Mouse (Mus musculus) right cerebral cortex, adult 18-20 months (tissue): Measurements from ENCODE around the gene Pgap2.
A peak's percentile ranks its signal among the peaks of the same experiment; 100 is the strongest.
"Not testable (repeated sequence)": the region's sequence is repeated elsewhere in the genome, so short reads cannot be mapped to it uniquely, and the experiment has no call there.

Source experiments
- DNase-seq: peaks from one replicate; pipeline ENCODE4 v3.0.0; 2022; ENCODE audit warnings: mixed read lengths

Gene Pgap2

DNA sequence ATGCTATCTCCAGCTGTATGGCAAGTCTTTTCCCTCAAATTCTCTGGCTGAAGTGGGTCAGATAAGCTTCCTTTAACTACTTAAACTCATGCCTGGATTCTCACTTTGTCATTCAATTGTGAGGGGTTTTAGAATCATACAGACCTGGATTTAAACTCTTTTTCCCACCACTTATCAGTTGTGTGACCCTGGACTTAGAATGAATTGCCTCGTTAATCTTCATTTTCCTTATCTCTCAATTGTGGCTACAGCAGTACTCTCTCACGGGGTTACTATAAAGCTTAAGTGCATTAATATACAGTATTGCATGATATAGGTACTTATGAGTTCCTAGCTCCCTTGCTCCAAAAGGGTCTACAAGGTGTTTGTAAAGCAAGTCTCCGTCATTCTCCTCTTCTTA lies 32.9 kb downstream of the Pgap2 start:
- no peak for DNase-seq

DNA sequence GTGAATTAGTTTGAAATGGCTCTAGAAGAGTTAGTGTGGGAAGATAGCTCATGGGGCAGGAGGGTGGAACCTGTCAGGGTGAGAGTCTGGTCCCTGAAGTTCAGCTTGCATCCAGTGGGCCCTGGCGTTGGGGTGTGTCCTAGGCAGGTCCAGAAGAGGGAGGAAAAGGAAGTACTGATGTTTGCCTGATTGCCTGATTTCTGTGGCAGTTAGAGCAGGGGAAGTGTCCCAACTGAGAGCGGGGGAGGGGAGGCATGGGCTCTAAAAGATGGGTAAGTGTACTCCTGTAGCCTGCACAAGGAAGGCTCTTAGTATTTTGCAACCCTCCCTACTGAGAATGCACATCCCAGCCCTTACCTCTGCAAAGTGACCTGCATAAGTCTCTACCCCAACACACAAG lies 33.9 kb downstream of the Pgap2 start:
- no peak for DNase-seq

DNA sequence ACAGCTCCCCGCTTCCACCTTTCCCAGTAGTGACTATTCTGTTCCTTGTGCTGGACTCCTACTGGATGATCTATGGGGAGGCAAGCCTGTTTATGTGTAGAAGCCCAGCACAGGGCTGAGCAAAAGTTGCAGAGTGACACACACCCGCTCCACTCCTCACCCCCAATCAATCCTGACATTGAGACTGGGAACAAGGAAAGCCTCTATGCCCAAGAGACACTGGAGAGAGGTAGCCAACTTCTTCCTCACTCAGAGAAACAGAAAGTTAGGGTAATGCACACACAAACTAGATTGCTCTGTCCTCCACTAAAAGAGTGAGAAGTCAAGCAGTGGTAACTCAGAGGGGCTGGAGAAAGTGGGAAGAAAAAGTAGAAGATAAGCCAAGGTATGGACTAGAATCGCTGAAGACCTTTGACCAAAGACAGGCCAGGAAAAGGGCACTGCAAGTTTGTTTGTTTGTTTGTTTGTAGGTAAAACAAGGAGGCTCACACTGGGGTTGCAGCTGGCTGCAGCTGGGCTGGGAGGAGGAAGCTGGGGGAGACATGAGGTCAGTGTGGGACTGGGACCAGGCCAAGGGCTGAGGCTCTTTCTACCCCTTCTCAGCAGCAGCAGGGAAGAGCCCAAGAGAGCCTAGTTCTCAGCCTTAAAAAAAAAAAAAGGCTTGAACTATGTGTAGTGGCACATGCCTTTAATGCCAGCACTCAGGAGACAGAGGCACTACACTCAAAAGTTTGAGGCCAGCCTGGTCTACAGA lies 35.0 kb downstream of the Pgap2 start:
- no peak for DNase-seq

DNA sequence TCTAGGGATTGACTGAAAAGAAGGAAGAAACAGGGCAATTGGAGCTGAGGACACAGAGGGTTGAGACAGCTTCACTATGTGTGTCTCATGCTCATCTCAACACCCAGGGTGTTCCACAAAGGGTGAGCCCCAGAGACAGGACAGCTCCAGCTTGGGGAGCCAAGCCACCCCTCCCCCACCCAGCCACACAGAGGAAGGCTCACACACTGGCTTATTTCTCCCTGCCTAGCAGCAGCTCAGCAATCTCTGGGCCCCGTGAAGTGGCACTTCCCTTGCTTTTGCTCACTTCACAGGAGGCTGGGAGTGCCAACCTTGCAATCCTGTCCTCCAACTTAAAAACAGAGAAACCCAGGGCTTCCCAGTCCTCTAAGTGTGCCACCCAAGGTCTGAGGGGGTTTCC lies 35.8 kb downstream of the Pgap2 start:
- no peak for DNase-seq

DNA sequence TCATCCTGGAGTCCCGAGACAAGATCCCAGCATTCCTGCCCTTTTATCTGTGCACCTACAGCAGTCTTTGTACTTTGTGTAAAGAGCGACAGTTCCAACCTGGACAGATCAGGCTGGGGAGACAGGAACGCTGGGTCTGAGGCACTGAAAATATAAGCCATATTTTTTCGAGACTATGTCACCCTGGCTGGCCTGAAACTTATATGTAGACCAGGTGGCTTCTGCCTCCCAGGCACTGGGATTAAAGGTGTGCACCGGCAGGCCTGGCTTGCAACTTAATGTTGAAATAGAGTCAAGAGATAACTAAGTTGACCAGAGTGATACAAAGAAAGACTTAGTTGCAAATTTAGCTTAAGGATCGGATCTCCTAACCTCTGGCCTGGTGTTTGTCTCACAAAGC lies 36.3 kb downstream of the Pgap2 start:
- DNase-seq: no peak

DNA sequence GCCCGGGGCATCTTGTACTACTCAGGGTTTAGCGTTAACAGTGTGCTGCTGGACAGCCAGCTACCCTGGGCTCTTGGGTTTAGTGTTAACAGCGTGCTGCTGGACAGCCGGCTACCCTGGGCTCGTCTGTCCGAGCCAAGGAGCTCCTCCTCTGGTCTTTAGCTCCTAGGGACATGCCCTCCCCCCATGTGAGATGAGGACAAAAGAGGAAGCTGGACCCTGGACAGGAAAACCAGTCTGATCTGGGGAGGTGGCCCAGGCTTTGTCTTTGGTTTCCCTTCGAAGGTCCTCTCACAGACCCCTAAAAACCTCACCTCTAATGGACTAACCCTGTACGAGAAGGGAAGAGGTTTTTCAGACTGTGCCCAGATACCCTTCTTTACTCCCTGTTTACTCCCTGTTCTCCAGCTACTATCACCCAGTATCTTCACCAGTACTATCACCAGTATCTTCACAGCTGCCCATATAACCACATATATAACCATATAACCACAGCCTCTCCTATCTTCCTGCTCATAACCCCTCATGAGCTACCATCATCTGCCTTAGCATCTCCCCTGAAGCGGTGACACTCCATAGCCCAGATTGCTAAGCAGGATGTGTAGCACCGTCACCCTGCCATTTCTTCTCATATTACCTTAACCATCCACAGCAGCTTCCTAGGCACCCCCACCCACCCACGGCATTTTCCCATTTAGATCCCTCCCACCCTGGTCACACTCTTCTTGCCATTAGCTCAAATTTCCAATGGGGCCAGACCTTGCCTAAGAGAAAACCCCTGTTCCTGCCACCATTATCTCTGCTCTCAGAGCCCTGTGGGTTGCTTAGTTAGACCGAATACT lies 37.2 kb downstream of the Pgap2 start:
- DNase-seq: no peak

DNA sequence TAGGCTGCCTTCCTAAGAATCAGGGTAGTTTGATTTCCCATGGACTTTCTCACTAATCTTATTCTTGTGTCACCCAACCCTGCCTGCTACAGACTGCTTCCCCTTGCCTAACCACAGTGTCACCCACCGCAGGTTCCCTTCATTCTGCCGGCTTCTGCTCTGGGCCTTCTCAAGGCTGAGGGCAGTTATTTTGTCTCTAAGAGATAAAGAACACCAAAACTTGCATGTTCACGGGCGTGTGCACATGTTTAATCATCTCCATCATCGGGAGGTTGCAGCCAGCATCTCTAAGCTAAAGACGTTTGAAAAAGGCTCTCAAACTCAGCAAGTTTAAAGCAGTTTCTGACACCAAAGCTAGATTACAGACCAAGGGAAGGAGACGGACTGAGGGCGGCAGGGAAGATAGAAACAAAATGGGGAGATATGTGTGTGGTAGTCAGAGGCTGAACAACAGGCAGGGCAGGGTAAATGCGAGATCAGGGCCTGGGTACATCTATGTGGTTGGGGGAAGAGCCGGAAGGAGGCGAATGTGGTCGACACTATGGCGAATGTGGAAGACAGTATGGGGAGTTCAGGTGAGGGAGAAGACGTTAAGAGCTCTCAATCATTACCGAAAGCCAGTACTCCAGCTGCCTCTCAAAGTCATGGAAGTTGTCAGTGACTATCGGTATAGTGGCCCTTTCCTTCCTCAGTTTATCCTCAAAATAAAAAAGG lies 38.8 kb downstream of the Pgap2 start:
- no peak for DNase-seq

DNA sequence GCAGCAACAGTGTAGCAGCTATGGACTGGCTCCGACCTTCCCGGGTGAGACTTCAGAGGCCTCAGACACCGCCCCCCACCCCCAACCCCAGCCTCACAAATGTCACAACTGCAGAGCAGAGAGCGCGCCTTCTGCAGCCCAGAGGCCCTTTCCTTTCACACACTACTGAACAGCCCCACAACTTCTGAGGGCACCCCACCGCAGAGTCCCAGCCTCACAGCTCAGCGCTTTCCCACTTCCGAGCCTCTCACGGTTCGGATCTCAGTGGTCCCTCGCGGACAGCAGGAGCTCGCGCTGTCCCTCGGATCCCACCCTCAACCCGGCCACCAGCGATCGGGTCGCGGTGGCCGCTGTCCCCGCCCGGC lies 39.5 kb downstream of the Pgap2 start:
- DNase-seq: no peak

DNA sequence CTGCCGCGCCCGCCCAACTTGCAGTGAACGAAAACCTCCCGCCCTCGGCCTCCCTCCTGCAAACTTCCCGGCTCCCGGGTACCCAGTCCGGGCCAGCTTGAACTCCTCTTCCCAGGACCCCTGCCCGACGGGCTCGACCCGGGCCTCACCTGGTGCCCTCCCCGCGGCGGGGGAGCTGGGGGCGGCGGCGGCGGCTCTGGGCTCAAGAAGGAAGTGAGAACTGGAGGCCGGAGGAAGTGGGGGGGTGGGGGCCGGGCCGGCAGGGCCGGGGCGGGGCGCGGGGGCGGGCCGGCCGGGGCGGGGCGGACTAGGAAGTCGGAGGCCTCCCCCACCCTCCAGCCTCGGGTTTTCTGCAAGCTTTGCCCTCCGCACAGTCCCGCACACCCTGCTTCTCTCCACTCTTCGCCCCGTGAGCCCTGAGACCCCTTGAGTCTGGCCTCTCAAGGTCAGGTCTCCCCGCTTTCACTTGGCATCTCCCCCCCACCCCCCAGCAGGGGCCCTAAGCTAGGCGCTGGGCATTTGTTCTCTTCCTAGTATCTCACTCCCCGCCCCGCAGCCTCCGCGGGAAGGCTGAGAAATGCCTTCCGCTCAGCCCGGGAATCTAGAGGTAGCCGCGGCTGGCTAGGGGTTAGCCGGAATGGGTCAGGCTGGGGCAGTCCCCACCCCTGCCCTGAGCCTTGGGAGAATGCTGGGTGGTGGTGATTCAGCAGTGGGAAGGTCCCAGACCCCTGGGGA lies 40.1 kb downstream of the Pgap2 start:
- DNase-seq: peak; percentile 47

DNA sequence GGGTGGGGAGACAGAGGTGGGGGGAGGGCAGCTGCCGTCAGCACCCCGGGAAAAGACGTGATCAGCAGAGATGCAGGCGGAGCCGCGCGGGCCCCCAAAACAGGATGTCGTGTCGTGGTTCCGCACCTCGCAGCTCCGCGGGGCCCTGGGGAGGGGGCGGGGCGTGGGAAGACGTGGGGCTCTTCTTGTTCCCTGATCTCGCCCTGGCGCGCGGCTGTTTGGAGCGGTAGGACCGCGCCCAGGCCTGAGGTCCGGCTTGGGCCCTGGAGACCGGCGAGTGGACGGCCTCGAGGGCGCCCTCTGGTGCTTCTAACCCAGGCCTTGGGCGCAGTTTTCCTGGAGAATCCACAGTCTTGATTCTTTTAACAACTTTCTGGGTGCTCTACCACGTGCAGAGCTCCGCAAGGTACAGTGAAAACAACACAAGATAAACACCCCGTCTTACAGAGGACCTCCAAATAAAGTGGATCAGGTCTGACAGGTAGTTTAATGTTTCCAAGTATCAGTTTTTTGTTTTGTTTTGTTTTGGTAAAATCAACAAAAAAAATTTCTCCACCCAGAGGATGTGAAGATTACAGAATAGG lies 40.7 kb downstream of the Pgap2 start:
- peak; percentile 89 for DNase-seq

DNA sequence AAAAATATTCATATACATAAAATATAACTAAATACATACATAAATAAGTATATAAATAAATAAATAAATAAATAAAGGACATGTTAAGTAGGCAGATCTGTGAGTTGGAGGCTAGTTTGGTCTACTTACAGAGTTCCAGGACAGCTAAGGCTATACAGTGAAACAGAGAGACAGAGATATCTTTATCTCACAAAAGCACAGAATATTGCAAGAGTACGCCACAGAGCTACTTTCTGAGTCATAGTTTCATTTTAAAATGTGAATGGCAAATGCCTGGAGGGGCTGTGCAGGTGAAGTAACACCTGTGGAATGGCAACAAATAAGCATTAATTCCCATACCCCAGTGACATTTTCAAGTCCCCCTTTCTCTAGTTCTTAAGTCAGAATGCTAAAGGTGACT lies 43.6 kb downstream of the Pgap2 start:
- no peak for DNase-seq

DNA sequence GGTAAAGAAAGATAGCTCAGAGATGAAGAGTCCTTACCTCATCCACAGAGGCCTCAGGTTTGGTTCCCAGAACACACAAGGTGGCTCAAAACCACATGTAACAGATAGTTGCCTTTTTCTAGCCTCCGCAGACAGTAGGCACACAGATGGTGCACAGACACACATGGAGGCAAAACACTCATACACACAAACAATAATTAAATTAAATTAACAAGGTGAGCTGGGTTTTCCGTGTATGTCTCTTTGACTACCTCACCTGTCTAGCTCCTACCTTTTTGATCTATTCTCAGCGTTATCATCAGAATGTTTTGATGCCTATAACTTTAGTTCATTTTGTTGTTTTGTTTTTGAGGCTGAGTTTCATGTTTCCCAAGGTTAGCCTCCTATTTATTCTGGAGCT lies 45.9 kb downstream of the Pgap2 start, which contains the start of gene Rhog:
Gene Rhog (minus strand): TSS at position 101 of the 400 bp plus-strand sequence.
- no peak for DNase-seq

DNA sequence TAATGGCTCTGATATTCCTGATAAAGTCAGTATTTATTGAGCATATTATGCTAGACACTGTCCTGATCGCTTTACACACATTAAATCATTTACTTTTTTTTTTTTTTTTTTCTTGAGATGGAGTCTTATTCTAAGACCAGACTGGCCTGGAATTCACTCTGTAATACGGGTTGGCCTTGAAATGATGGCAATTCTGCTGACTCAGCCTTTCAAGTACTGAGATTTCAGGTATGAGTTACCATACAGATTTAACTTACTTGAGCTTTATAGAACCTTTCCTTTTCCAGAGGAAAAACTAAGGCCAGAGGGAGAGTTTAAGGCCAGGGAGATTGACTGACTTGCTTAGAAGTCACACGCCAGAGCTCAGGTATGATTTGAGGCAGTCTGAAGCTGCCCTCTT lies 46.6 kb downstream of the Pgap2 start:
- no peak for DNase-seq

DNA sequence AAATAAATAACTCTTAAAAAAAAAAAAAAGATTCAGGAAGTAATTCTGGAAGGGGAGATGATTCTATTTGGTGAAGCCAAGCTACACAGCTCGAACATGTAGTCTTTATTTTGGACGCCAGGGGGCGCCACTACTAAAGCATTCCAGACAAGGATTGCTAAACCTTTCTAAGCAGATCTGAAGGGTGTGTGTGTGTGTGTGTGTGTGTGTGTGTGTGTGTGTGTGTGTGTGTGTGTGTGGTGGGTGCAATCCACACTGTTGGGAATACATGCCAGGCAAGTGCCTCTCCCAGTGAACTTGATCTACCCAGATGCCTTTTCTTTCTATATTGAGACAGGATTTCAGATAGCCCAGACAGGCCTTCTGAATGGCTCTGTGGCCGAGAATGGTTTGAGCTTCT lies 48.2 kb downstream of the Pgap2 start:
- peak; percentile 66 for DNase-seq

DNA sequence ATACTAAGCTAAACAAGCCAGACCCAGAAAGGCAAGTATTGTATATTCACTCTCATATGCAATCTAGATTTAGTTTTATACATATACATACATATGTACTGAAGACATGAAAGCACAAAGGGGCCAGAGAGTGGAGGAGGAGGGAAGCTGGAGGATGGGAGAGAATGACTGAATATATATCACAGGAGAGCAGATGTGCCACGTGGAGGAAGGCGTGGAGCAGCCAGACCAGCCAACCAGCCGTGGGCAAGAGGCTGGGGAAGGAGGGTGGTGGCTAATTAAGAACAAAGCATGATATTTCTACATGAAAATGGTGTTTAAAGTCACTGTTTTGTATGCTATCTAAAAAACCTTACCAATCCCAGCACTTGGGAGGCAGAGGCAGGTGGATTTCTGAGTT lies 48.7 kb downstream of the Pgap2 start:
- DNase-seq: no peak

DNA sequence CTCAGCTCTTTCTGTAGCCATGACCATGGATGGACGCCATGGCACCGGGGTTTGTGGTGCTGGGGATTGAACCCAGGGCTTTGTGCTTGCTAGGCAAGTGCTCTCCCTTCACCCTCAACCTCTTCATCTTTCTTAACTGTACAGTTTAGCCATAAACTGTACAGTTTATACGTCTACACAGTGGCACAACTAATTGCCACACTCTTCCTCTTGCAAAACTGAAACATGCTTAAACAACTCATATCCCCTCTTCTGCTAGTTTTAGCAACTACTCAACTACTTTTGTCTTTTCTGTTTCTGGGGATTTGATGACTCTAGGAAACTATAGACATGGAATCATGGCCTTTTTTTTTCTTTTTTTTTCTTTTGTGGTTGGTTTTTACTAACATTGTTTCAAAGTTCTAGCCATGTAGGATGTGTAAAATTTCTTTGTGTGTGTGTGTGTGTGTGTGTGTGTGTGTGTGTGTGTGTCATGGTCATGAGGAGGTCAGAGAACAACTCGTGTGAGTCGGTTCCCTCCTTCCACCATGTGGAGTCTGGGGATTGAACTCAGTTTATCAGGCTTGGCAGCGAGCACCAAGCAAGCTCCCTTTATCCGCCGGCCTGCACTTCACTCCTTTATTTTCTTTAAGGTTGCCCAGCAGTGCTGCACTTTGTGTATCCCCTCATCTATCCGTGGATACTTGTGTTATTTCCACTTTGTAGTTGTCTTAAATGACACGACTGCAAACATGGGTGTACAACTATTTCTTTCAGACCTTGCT lies 49.9 kb downstream of the Pgap2 start:
- DNase-seq: no peak

DNA sequence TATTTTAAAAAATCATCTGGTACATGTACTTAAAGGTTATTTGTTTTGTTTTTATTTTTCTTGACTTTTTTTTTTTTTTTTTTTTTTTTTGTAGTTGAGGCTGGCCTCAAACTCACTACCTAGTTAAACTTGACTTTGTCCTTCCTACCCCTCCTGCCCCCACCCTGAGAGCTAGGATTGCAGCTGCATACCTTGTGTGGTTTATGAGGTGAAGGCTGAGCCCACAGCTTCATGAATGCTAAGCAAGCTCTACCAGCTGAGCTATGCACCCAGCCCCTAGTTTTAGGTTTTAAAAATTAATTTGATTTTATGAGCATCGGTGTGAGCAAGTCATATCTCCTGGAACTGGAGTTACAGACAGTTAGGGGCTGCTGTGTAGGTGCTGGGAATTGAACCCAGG lies 50.5 kb downstream of the Pgap2 start:
- DNase-seq: no peak

DNA sequence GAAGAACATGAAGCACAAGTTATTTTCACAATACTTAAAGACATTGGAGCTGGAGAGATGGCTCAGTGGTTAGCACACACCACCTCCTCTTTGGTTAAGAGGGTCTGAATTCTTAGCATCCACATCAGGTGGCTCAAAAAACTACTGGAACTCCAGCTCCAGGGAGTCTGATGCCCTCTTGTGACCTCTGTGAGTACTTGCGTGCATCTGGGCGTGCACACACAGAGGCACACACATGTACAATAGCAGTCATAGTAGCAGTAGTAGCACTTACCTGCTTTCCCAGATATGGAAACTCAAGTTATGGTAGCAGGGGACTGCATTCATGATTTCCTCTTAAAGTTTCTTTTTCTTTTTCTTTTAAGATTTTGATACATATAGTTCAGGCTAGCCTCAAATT lies 53.0 kb downstream of the Pgap2 start:
- DNase-seq: no peak

DNA sequence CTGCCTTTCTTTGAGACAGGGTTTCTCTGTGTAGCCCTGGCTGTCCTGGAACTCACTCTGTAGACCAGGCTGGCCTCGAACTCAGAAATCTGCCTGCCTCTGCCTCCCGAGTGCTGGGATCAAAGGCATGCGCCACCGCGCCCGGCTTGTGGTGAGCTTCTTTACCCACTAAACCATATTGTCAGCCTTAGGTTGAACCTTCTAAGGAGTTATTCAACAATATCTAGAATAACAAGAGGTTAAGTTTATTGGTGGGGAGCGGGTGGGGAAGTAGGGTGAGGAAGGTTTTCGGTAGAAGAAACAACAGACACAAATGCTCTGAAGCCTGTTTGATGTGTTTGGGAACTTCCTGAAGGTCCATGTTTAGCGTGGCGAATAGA lies 56.0 kb downstream of the Pgap2 start:
- not testable (repeated sequence) for DNase-seq

DNA sequence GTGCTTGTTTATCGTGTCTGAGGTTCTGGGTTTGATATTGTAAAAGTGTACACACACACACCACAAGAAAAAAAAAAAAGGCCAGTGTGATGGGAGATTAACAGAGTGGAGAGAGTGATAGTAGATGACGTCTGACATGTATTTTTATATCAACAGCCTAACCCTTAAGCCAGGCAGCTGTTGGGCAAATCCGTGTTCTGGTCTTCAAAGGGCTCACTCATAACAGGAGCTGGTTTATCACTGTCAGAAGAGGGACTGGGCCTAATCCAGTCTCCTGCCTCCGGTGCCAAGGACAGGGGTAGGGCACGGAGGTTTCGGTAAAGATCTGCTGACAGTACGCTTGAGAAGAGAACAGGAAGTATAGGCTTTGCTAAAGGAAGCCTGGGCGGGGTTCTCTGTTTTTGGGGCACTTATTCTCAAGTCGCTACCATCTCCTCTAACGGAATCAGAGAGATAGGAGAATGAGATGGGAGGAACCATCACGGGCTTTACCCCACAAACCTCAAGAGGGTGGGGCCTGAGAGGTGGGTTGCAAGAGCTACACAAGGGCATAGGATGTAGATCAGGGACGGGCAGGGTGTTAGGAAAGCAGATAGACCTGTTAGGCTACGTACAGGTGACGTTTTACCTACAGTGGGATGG lies 56.5 kb downstream of the Pgap2 start:
- no peak for DNase-seq

DNA sequence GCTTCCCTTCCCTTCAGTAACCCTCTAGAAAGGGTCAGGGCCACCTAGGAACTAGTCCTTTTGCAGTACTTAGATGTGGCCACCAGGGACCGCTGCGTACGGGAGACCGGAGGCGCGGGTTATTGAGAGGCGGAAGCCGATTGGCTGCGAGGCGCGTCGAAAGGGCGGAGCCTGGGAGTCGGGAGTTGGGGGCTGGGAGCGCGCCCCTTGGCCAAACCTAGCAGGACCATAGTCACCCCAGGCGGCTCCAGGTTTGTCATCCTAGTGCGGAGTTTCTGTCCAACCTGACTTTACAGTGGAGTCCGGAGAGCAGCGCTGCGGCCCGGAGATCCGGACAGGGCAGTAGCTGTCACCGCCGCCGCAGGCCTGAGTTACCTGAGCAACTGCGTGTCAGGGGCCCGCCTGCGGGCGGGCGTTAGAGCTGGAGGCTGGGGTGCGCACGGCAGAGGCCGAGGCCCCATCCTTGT lies 57.1 kb downstream of the Pgap2 start:
- DNase-seq: peak; percentile 95
